12 mouse cellular contexts compared by ENCODE assay signal in genomic region chr2:40660408-40660807, GRCm38 (mm10).
"Had no signal": no experiment of that assay in that cellular context is flagged by ENCODE, and none has a peak within 500 bp of the region (broad histone marks: within the 10 kb centered on the region; RNA-seq: fewer than 3 reads in every experiment).

No protein-coding gene starts in this region.

- ATAC-seq: intestine, embryonic 15.5 days; midbrain, embryonic 16.5 days had no signal

- DNase-seq: kidney, adult 18-20 months; kidney, postnatal 10 days; kidney, postnatal 4 days; lung, adult 2 months; lung, postnatal 10 days; retina, postnatal 1 day; right cerebral cortex, postnatal 25 days; spleen, adult 18-20 months; thymus, adult 2 months; thymus, postnatal 25 days had no signal
